8 mouse cellular contexts compared by ENCODE assay signal in genomic region chr9:124422427-124422826, GRCm38 (mm10). TPM values are rescaled to one million over a fixed set of nuclear protein-coding genes. Genes with fewer than 3 reads are reported as not detected.
DNase-seq lines count a peak whose midpoint lies in the region; ATAC-seq lines count a peak whose summit lies in the region.

No protein-coding gene starts in this region.

- peak overlapping the region; percentile 76 for H3K4me3 ChIP-seq in kidney, embryonic 16.5 days (ENCODE audit: low read length)
- peak overlapping the region; percentile 80 for H3K4me3 ChIP-seq in liver, embryonic 16.5 days (ENCODE audit: low read depth, low read length)

- ATAC-seq in kidney, embryonic 16.5 days (ENCODE audit: low FRiP score, low TSS enrichment): no peak
- no peak for ATAC-seq in liver, embryonic 16.5 days (ENCODE audit: low read depth)

- peak overlapping the region; percentile 99 for H3K27ac ChIP-seq in kidney, embryonic 16.5 days (ENCODE audit: low read length)
- peak overlapping the region; percentile 97 for H3K27ac ChIP-seq in liver, embryonic 16.5 days (ENCODE audit: low read length)

- H3K27me3 ChIP-seq in kidney, embryonic 16.5 days (ENCODE audit: insufficient read depth, low read length): no peaks in the 10 kb centered on the region
- H3K27me3 ChIP-seq in liver, embryonic 16.5 days (ENCODE audit: control insufficient read depth, insufficient read depth, low read depth, low read length): no peaks in the 10 kb centered on the region

- H3K4me1 ChIP-seq in kidney, embryonic 16.5 days (ENCODE audit: insufficient read depth, low read length): no peaks in the 10 kb centered on the region
- H3K4me1 ChIP-seq in liver, embryonic 16.5 days (ENCODE audit: control insufficient read depth, low read depth, low read length): peaks cover 18% of the 10 kb centered on the region

- H3K4me2 ChIP-seq in kidney, embryonic 16.5 days (replicated peaks; ENCODE audit: low read depth, low read length): peak overlapping the region; percentile 73
- H3K4me2 ChIP-seq in liver, embryonic 16.5 days (ENCODE audit: low read depth, low read length): peak overlapping the region; percentile 95

- H3K36me3 ChIP-seq in kidney, embryonic 16.5 days (ENCODE audit: insufficient read depth, low read length): no peaks in the 10 kb centered on the region
- no peaks in the 10 kb centered on the region for H3K36me3 ChIP-seq in liver, embryonic 16.5 days (ENCODE audit: control insufficient read depth, insufficient read depth)

- peak; percentile 84 to 90 for DNase-seq in right cerebral cortex, postnatal 10 days (ENCODE audit: low spot score in 2 of 2)
- no peak for DNase-seq in right cerebral cortex, adult 2 months (ENCODE audit: low spot score in 2 of 2)
- peak; percentile 43 for DNase-seq in c-Kit-positive CD71-positive TER-119-positive erythroid progenitor cells, embryonic 14.5 days (ENCODE audit: low spot score)
- DNase-seq in frontal cortex, postnatal 25 days (ENCODE audit: low spot score in 2 of 2): peak; percentile 23 to 46
- DNase-seq in right cerebral cortex, postnatal 14 days: peak; percentile 60
- DNase-seq in T-cell, adult 2 months (ENCODE audit: low spot score): no peak

- H3K9ac ChIP-seq in kidney, embryonic 16.5 days (replicated peaks; ENCODE audit: low read length): peak overlapping the region; percentile 54; the same call in 1 of the 2 replicates
- no peak overlapping the region for H3K9ac ChIP-seq in liver, embryonic 16.5 days (ENCODE audit: low read depth, low read length)

- WGBS in kidney, embryonic 16.5 days: 2% methylated on average over 23 of the region's 25 CpGs
- under 1% methylated on average over 24 of the region's 25 CpGs for WGBS in liver, embryonic 16.5 days (ENCODE audit: insufficient replicate concordance)

- H3K9me3 ChIP-seq in kidney, embryonic 16.5 days (ENCODE audit: low read length): no peaks in the 10 kb centered on the region
- no peaks in the 10 kb centered on the region for H3K9me3 ChIP-seq in liver, embryonic 16.5 days (replicated peaks; ENCODE audit: control insufficient read depth, low read length)

RNA-seq across cellular contexts. Expression of gene Ppp2r3d, which starts 54.3 kb away (rescaled TPM):
- polyA plus RNA-seq in kidney, embryonic 16.5 days (2015; fragmentation: Nextera tagmentation; extraction: Ambion mirVana): 137 and 142 TPM in 2 replicates
- 25.9 and 31.4 TPM in 2 replicates for polyA plus RNA-seq in liver, embryonic 16.5 days (2015; fragmentation: Nextera tagmentation; extraction: Ambion mirVana)

Comparison
In these comparisons a context has a peak if more than half of its experiments do, and no peak if none do; other contexts are left out.
1. DNase-seq: peak in right cerebral cortex, postnatal 10 days (2 of 2), c-Kit-positive CD71-positive TER-119-positive erythroid progenitor cells, embryonic 14.5 days (single experiment), frontal cortex, postnatal 25 days (2 of 2) and right cerebral cortex, postnatal 14 days (single experiment); none in right cerebral cortex, adult 2 months (0 of 2) and T-cell, adult 2 months (single experiment).